Mouse (Mus musculus) cerebellum, adult 2 months (tissue): ENCODE data around the gene Fgfr2.

ENCODE experiments used
- CTCF ChIP-seq: fragments of 200-500 bp; IDR thresholded peaks from 2 replicates; pipeline ENCODE4 v1.5.1; 2011; ENCODE audit warnings: low read depth, mild to moderate bottlenecking, control low read depth, low read length, moderate library complexity, borderline replicate concordance; ENCODE audit not compliant: insufficient read depth
- POLR2A ChIP-seq: fragments of 200-500 bp; IDR thresholded peaks from 2 replicates; pipeline ENCODE4 v1.6.1; 2011; ENCODE audit warnings: low read length, control low read depth, borderline replicate concordance; ENCODE audit not compliant: insufficient read depth

- no peak for TF ChIP-seq POLR2A
- TF ChIP-seq CTCF = no peak
Observed at GRCm38 (mm10) chr7:130804991-130805390, 2318.2 kb downstream of the Fgfr2 start.
